ENCODE assay signal across 8 mouse cellular contexts in genomic region chr1:75487405-75488161, GRCm38 (mm10). TPM values are rescaled to one million over a fixed set of nuclear protein-coding genes. Genes with fewer than 3 reads are reported as not detected.
DNase-seq lines count a peak whose midpoint lies in the region; ATAC-seq and TF ChIP-seq lines count a peak whose summit lies in the region.

No protein-coding gene starts in this region.

- peaks cover 18% of the 10 kb centered on the region for H3K4me1 ChIP-seq in cerebellum, adult 2 months (ENCODE audit: control insufficient read depth, insufficient read depth, low read length)
- 0 out of 2 replicates have a peak, but pooled peaks cover 5% of the 10 kb centered on the region for H3K4me1 ChIP-seq in intestine, postnatal 0 days (replicated peaks; ENCODE audit: control insufficient read depth, insufficient read depth, low read length)
- peaks cover 18% of the 10 kb centered on the region for H3K4me1 ChIP-seq in midbrain, embryonic 16.5 days (ENCODE audit: control insufficient read depth, insufficient read depth, low read length)
- peaks cover 6% of the 10 kb centered on the region; the same call in 1 of the 2 replicates for H3K4me1 ChIP-seq in stomach, embryonic 16.5 days (ENCODE audit: control insufficient read depth, insufficient read depth, low read length)

- WGBS in cerebellum, adult 2 months: under 1% methylated on average over 62 of the region's 62 CpGs
- under 1% methylated on average over 62 of the region's 62 CpGs for WGBS in intestine, postnatal 0 days
- WGBS in midbrain, embryonic 16.5 days: under 1% methylated on average over 62 of the region's 62 CpGs
- under 1% methylated on average over 60 of the region's 62 CpGs for WGBS in stomach, embryonic 16.5 days

- no peak for TF ChIP-seq CTCF in gastrocnemius, adult 2 months (IDR thresholded peaks at IDR 0.05)
- peak; percentile 45; the same call in 1 of the 2 replicates for TF ChIP-seq CTCF in cerebellum, adult 2 months (IDR thresholded peaks at IDR 0.05; ENCODE audit: borderline replicate concordance, insufficient read depth, low read depth, low read length)
- TF ChIP-seq CTCF in intestine, postnatal 0 days (IDR thresholded peaks at IDR 0.05; ENCODE audit: low read depth): peak; percentile 49

- no peak for TF ChIP-seq POLR2A in cerebellum, adult 2 months (IDR thresholded peaks at IDR 0.05; ENCODE audit: borderline replicate concordance, insufficient read depth, low read length)

- peak; percentile 74 for ATAC-seq in intestine, postnatal 0 days
- ATAC-seq in midbrain, embryonic 16.5 days: peak; percentile 69
- peak; percentile 67 for ATAC-seq in stomach, embryonic 16.5 days (ENCODE audit: insufficient read depth, low FRiP score)

- intact Hi-C loops in gastrocnemius, adult 2 months (cut with DNase I): no loop called here
- intact Hi-C loops in gastrocnemius, postnatal 36 days (cut with DNase I): loop anchor here (5.0 kb wide), 1 partner anchor 60 kb away; the partner anchor contains the start of gene Slc4a3

- H3K9ac ChIP-seq in intestine, postnatal 0 days (ENCODE audit: low read depth, low read length): no peak overlapping the region
- H3K9ac ChIP-seq in midbrain, embryonic 16.5 days (ENCODE audit: low read depth, low read length): peak overlapping the region; percentile 57
- peak overlapping the region; percentile 54; the same call in 1 of the 2 replicates for H3K9ac ChIP-seq in stomach, embryonic 16.5 days (ENCODE audit: low read length)

- no peaks in the 10 kb centered on the region for H3K9me3 ChIP-seq in intestine, postnatal 0 days (ENCODE audit: control insufficient read depth)
- no peaks in the 10 kb centered on the region for H3K9me3 ChIP-seq in midbrain, embryonic 16.5 days (replicated peaks; ENCODE audit: control insufficient read depth, low read length, poor library complexity, severe bottlenecking)
- no peaks in the 10 kb centered on the region for H3K9me3 ChIP-seq in stomach, embryonic 16.5 days (replicated peaks; ENCODE audit: control insufficient read depth, low read length)

- H3K4me3 ChIP-seq in gastrocnemius, adult 2 months: peak overlapping the region; percentile 69
- H3K4me3 ChIP-seq in cerebellum, adult 2 months (replicated peaks; ENCODE audit: insufficient read depth, low read depth, low read length): peak overlapping the region; percentile 68
- H3K4me3 ChIP-seq in intestine, postnatal 0 days (ENCODE audit: low read depth, low read length): peak overlapping the region; percentile 43
- H3K4me3 ChIP-seq in midbrain, embryonic 16.5 days (ENCODE audit: low read depth, low read length): peak overlapping the region; percentile 50
- peak overlapping the region; percentile 51 for H3K4me3 ChIP-seq in stomach, embryonic 16.5 days (replicated peaks; ENCODE audit: low read length)

- H3K36me3 ChIP-seq in intestine, postnatal 0 days (ENCODE audit: control insufficient read depth, insufficient read depth): peaks cover 14% of the 10 kb centered on the region
- peaks cover 26% of the 10 kb centered on the region for H3K36me3 ChIP-seq in midbrain, embryonic 16.5 days (ENCODE audit: control insufficient read depth, insufficient read depth, low read length)
- peaks cover 9% of the 10 kb centered on the region; the same call in 1 of the 2 replicates for H3K36me3 ChIP-seq in stomach, embryonic 16.5 days (ENCODE audit: control insufficient read depth, insufficient read depth, low read length)

- peak overlapping the region; percentile 79 for H3K4me2 ChIP-seq in intestine, postnatal 0 days (replicated peaks; ENCODE audit: low read depth)
- peak overlapping the region; percentile 92 for H3K4me2 ChIP-seq in midbrain, embryonic 16.5 days (ENCODE audit: low read length)
- peak overlapping the region; percentile 67 for H3K4me2 ChIP-seq in stomach, embryonic 16.5 days (ENCODE audit: low read depth, low read length)

- no peaks in the 10 kb centered on the region for H3K27me3 ChIP-seq in cerebellum, adult 2 months (ENCODE audit: control insufficient read depth, insufficient read depth, low read length)
- H3K27me3 ChIP-seq in intestine, postnatal 0 days (replicated peaks; ENCODE audit: control insufficient read depth, insufficient read depth, low read length): peaks cover 21% of the 10 kb centered on the region
- H3K27me3 ChIP-seq in midbrain, embryonic 16.5 days (ENCODE audit: control insufficient read depth, insufficient read depth, low read depth, low read length): peaks cover 28% of the 10 kb centered on the region
- peaks cover 30% of the 10 kb centered on the region for H3K27me3 ChIP-seq in stomach, embryonic 16.5 days (ENCODE audit: control insufficient read depth, insufficient read depth, low read length)

- H3K27ac ChIP-seq in gastrocnemius, adult 2 months: no peak overlapping the region
- no peak overlapping the region for H3K27ac ChIP-seq in cerebellum, adult 2 months (ENCODE audit: insufficient read depth, low read length)
- no peak overlapping the region for H3K27ac ChIP-seq in intestine, postnatal 0 days (ENCODE audit: low read depth, low read length)
- no peak overlapping the region for H3K27ac ChIP-seq in midbrain, embryonic 16.5 days (ENCODE audit: low read length)
- H3K27ac ChIP-seq in stomach, embryonic 16.5 days (ENCODE audit: low read length): no peak overlapping the region

- peak; percentile 71 for DNase-seq in gastrocnemius, adult 2 months
- DNase-seq in gastrocnemius, postnatal 36 days: no peak
- DNase-seq in cerebellum, adult 2 months: peak; percentile 82 to 88
- DNase-seq in forelimb bud, embryonic 11.5 days (ENCODE audit: low read depth, low spot score): peak; percentile 69
- DNase-seq in liver: peak; percentile 62

RNA-seq across cellular contexts. Expression of gene Tmem198, which starts 8.3 kb away (rescaled TPM):
- not detected for total RNA-seq in gastrocnemius, adult 2 months (2021)
- under 1 TPM; 0.12 to 0.26 TPM for total RNA-seq in gastrocnemius, postnatal 36 days (2021)
- polyA plus RNA-seq in cerebellum, adult 2 months (2012; rRNA removed): 41.3 and 46.6 TPM in 2 replicates
- 1.3 and 1.6 TPM in 2 replicates for polyA plus RNA-seq in intestine, postnatal 0 days (2015; fragmentation: Nextera tagmentation; extraction: Ambion mirVana)
- polyA plus RNA-seq in midbrain, embryonic 16.5 days (2015; fragmentation: Nextera tagmentation; extraction: Ambion mirVana): 52.0 and 56.7 TPM in 2 replicates
- 1.6 and 2.1 TPM in 2 replicates for polyA plus RNA-seq in stomach, embryonic 16.5 days (2015; fragmentation: Nextera tagmentation; extraction: Ambion mirVana)

RNA-seq across cellular contexts. Expression of gene Chpf, which starts 8.5 kb away (rescaled TPM):
- total RNA-seq in gastrocnemius, adult 2 months (2021): 1 to 10 TPM; 3.0 to 6.2 TPM
- 1 to 10 TPM; 6.2 to 7.0 TPM for total RNA-seq in gastrocnemius, postnatal 36 days (2021)
- polyA plus RNA-seq in cerebellum, adult 2 months (2012; rRNA removed): 88.3 and 92.6 TPM in 2 replicates
- 21.8 and 22.3 TPM in 2 replicates for polyA plus RNA-seq in intestine, postnatal 0 days (2015; fragmentation: Nextera tagmentation; extraction: Ambion mirVana)
- polyA plus RNA-seq in midbrain, embryonic 16.5 days (2015; fragmentation: Nextera tagmentation; extraction: Ambion mirVana): 34.8 and 37.5 TPM in 2 replicates
- polyA plus RNA-seq in stomach, embryonic 16.5 days (2015; fragmentation: Nextera tagmentation; extraction: Ambion mirVana): 28.0 and 28.1 TPM in 2 replicates

RNA-seq across cellular contexts. Expression of gene Obsl1, which starts 18.7 kb away (rescaled TPM):
- total RNA-seq in gastrocnemius, adult 2 months (2021): 10 to 100 TPM; 28.4 to 41.4 TPM
- total RNA-seq in gastrocnemius, postnatal 36 days (2021): 10 to 100 TPM; 41.4 to 52.1 TPM
- 41.1 and 44.0 TPM in 2 replicates for polyA plus RNA-seq in cerebellum, adult 2 months (2012; rRNA removed)
- polyA plus RNA-seq in intestine, postnatal 0 days (2015; fragmentation: Nextera tagmentation; extraction: Ambion mirVana): 17.1 and 17.6 TPM in 2 replicates
- polyA plus RNA-seq in midbrain, embryonic 16.5 days (2015; fragmentation: Nextera tagmentation; extraction: Ambion mirVana): 23.1 and 24.2 TPM in 2 replicates
- polyA plus RNA-seq in stomach, embryonic 16.5 days (2015; fragmentation: Nextera tagmentation; extraction: Ambion mirVana): 34.1 and 44.4 TPM in 2 replicates

RNA-seq across cellular contexts. Expression of gene Inha, which starts 19.3 kb away (rescaled TPM):
- 1 to 10 TPM; 1.3 to 2.2 TPM for total RNA-seq in gastrocnemius, adult 2 months (2021)
- total RNA-seq in gastrocnemius, postnatal 36 days (2021): 1 to 10 TPM; 2.5 to 5.8 TPM
- polyA plus RNA-seq in cerebellum, adult 2 months (2012; rRNA removed): 64.7 and 68.6 TPM in 2 replicates
- 3.2 and 3.3 TPM in 2 replicates for polyA plus RNA-seq in intestine, postnatal 0 days (2015; fragmentation: Nextera tagmentation; extraction: Ambion mirVana)
- 19.7 and 21.2 TPM in 2 replicates for polyA plus RNA-seq in midbrain, embryonic 16.5 days (2015; fragmentation: Nextera tagmentation; extraction: Ambion mirVana)
- 7.4 and 8.3 TPM in 2 replicates for polyA plus RNA-seq in stomach, embryonic 16.5 days (2015; fragmentation: Nextera tagmentation; extraction: Ambion mirVana)

RNA-seq across cellular contexts. Expression of gene Stk11ip, which starts 33.7 kb away (rescaled TPM):
- total RNA-seq in gastrocnemius, adult 2 months (2021): 1 to 10 TPM; 6.2 to 8.4 TPM
- 1 to 10 TPM; 5.8 to 7.7 TPM for total RNA-seq in gastrocnemius, postnatal 36 days (2021)
- 29.3 and 29.8 TPM in 2 replicates for polyA plus RNA-seq in cerebellum, adult 2 months (2012; rRNA removed)
- polyA plus RNA-seq in intestine, postnatal 0 days (2015; fragmentation: Nextera tagmentation; extraction: Ambion mirVana): 9.7 and 11.2 TPM in 2 replicates
- 23.2 and 25.9 TPM in 2 replicates for polyA plus RNA-seq in midbrain, embryonic 16.5 days (2015; fragmentation: Nextera tagmentation; extraction: Ambion mirVana)
- 18.6 and 19.8 TPM in 2 replicates for polyA plus RNA-seq in stomach, embryonic 16.5 days (2015; fragmentation: Nextera tagmentation; extraction: Ambion mirVana)

Comparison
In these comparisons a context has a peak if more than half of its experiments do, and no peak if none do; other contexts are left out.
1. DNase-seq: peak in gastrocnemius, adult 2 months (single experiment), cerebellum, adult 2 months (2 of 2), forelimb bud, embryonic 11.5 days (single experiment) and liver (single experiment); none in gastrocnemius, postnatal 36 days (0 of 2).
2. RNA of gene Tmem198, which starts 8.3 kb away (polyA plus RNA-seq): 52.0 to 56.7 TPM in midbrain, embryonic 16.5 days and 41.3 to 46.6 TPM in cerebellum, adult 2 months; 1.6 to 2.1 TPM in stomach, embryonic 16.5 days and 1.3 to 1.6 TPM in intestine, postnatal 0 days; every median in the first group is over 10 times any median in the second.
3. Peak in every context shown above with its lines, with median percentiles within 50 percentile points of each other: H3K4me3 ChIP-seq, ATAC-seq and H3K4me2 ChIP-seq.